Mouse (Mus musculus) heart, postnatal 14 days (tissue): ENCODE results near the gene G6pc3. TPM values are rescaled to one million over a fixed set of nuclear protein-coding genes. Genes with fewer than 3 reads are reported as not detected.
"Not testable (repeated sequence)": the region's sequence is repeated elsewhere in the genome, so short reads cannot be mapped to it uniquely, and the experiment has no call there.

Source experiments
- DNase-seq, 2 experiments: peaks; one replicate each; pipeline ENCODE4 v3.0.0; 2021 to 2022
- intact Hi-C: fragments of 180-260 bp; cut with DNase I; formaldehyde crosslinking; loops from one replicate; pipeline ENCODE4 v1.15.1; 2025
- long read RNA-seq, 2 experiments: library from polyadenylated mRNA; stranded (forward); transcript quantifications; one replicate each; pipeline ENCODE4 v2.0.0; 2021
- total RNA-seq, 2 experiments: library from RNA; stranded (reverse); gene quantifications; 2 replicates each; pipeline ENCODE4 v1.2.3; 2021

Gene G6pc3
- 10 to 100 TPM; 35.0 to 35.7 TPM for total RNA-seq
- long read RNA-seq, experiment 1, transcript G6pc3-202 (6 exons, 1,573 nt) = major isoform, 18 of 20 reads
- long read RNA-seq, experiment 1, partial matches to known transcripts = 0 of 20 reads
- long read RNA-seq, experiment 1, other reads (novel, unspliced or antisense) = 2 of 20 reads
- long read RNA-seq, experiment 2, transcript G6pc3-202 (6 exons, 1,573 nt) = major isoform, 16 of 17 reads
- long read RNA-seq, experiment 2, partial matches to known transcripts = 1 of 17 reads
- long read RNA-seq, experiment 2, other reads (novel, unspliced or antisense) = 0 of 17 reads

- intact Hi-C loops = loop anchor here (5.0 kb wide), 1 partner anchor 33 kb away; no protein-coding TSS in a partner anchor
- DNase-seq = peak; percentile 85 to 91
Observed at GRCm38 (mm10) chr11:102189461-102190436, at the start of gene G6pc3. Gene G6pc3 (plus strand): TSS chr11:102189620.

GRCm38 (mm10) chr11:102140508-102140907 lies 48.9 kb upstream of the G6pc3 start:
- peak; percentile 58 to 76 for DNase-seq
- intact Hi-C loops = no loop called here

- intact Hi-C loops = no loop called here
- no peak for DNase-seq
Observed at GRCm38 (mm10) chr11:102142355-102142754, 47.1 kb upstream of the G6pc3 start.

- DNase-seq = no peak
- intact Hi-C loops = no loop called here
Observed at GRCm38 (mm10) chr11:102144957-102145470, 44.4 kb upstream of the G6pc3 start.

- no peak for DNase-seq
- intact Hi-C loops = no loop called here
Observed at GRCm38 (mm10) chr11:102145471-102146001, 43.9 kb upstream of the G6pc3 start, which contains the start of gene Nags. Gene Nags (plus strand): TSS chr11:102145513.

GRCm38 (mm10) chr11:102146005-102146404 lies 43.4 kb upstream of the G6pc3 start:
- intact Hi-C loops = no loop called here
- DNase-seq = no peak

GRCm38 (mm10) chr11:102146531-102146930 lies 42.9 kb upstream of the G6pc3 start:
- intact Hi-C loops = no loop called here
- DNase-seq = no peak

- no peak for DNase-seq
- intact Hi-C loops = no loop called here
Observed at GRCm38 (mm10) chr11:102147213-102147989, 42.0 kb upstream of the G6pc3 start.

- intact Hi-C loops = loop anchor here (2.0 to 5.0 kb wide), 2 partner anchors 66 to 111 kb away; no protein-coding TSS in a partner anchor
- peak; percentile 89 to 94 for DNase-seq
Observed at GRCm38 (mm10) chr11:102156039-102156785, 33.2 kb upstream of the G6pc3 start, which contains the start of gene Tmem101. Gene Tmem101 (minus strand): TSS chr11:102156404.

GRCm38 (mm10) chr11:102156786-102157089 lies 32.7 kb upstream of the G6pc3 start:
- intact Hi-C loops = loop anchor here (2.0 to 5.0 kb wide), 2 partner anchors 66 to 110 kb away; no protein-coding TSS in a partner anchor
- DNase-seq = no peak

- intact Hi-C loops = loop anchor here (5.0 kb wide), 1 partner anchor 64 kb away; no protein-coding TSS in a partner anchor
- not testable (repeated sequence) for DNase-seq
Observed at GRCm38 (mm10) chr11:102158024-102158423, 31.4 kb upstream of the G6pc3 start.

- intact Hi-C loops = loop anchor here (5.0 kb wide), 1 partner anchor 63 kb away; no protein-coding TSS in a partner anchor
- no peak for DNase-seq
Observed at GRCm38 (mm10) chr11:102159781-102160180, 29.6 kb upstream of the G6pc3 start.

GRCm38 (mm10) chr11:102165971-102166722 lies 23.3 kb upstream of the G6pc3 start:
- DNase-seq = no peak
- intact Hi-C loops = no loop called here

- intact Hi-C loops = no loop called here
Observed at GRCm38 (mm10) chr11:102167539-102167938, 21.9 kb upstream of the G6pc3 start.

GRCm38 (mm10) chr11:102168689-102169088 lies 20.7 kb upstream of the G6pc3 start:
- DNase-seq = no peak
- intact Hi-C loops = no loop called here

More at GRCm38 (mm10) chr11:102167539-102167938, 21.9 kb upstream of the G6pc3 start:
- DNase-seq = no peak

GRCm38 (mm10) chr11:102179836-102180235 lies 9.6 kb upstream of the G6pc3 start:
- no peak for DNase-seq
- intact Hi-C loops = no loop called here

- DNase-seq = no peak
- intact Hi-C loops = no loop called here
Observed at GRCm38 (mm10) chr11:102184253-102184645, 5.2 kb upstream of the G6pc3 start.
